Comparison of ENCODE assay signal across 1 mouse cellular context in the genomic region with DNA sequence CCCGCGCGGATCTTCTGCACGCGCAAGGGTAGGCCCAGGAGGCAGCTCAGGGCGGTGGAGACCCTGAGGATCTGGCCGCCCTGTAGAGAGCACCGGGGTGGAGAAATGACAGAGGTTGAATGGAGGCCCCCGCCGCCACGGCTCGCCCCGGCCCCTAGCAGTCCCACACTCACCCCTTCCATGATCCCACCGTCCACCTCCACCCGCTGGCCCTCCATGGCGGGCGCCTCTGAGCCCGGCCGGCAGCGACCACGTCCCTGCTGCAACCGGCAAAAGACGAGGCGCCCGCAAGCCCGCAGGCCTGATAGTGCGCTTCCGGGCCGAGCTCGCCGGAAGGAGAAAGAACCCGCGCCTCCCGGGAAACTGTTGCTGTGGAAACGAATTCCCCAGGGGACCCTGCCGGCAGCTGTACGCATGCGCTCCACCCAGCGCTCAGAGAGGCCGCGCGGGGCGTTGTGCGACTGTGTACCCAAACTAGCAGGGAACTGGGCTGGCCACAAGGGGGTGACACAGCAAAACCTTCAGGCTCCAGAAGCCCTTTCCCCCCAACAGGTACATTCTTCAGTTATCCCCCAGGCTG.
A peak's percentile ranks its signal among the peaks of the same experiment; 100 is the strongest.
TF ChIP-seq lines count a peak whose summit lies in the region.

A gene (minus strand): TSS at position 437 of the 580 bp plus-strand sequence.

TF ChIP-seq in CH12.LX, 34 proteins besides CTCF, POLR2A, EP300 and RAD21 (continued from another document):
- 0 out of 2 replicates have a peak, but pooled peaks have one; percentile 32 for TF ChIP-seq TBP (conservative IDR thresholded peaks at IDR 0.05; ENCODE audit: low read depth, low read length)
- TF ChIP-seq GABPA (IDR thresholded peaks at IDR 0.05; ENCODE audit: insufficient replicate concordance, low read depth, low read length): no peak; the same call in 1 of the 2 replicates
- TF ChIP-seq NRF1 (IDR thresholded peaks at IDR 0.05; ENCODE audit: low read depth, low read length): peak; percentile 97
- TF ChIP-seq ELF1 (IDR thresholded peaks at IDR 0.05; ENCODE audit: low read depth, low read length): peak; percentile 94
- TF ChIP-seq POLR2AphosphoS2 (IDR thresholded peaks at IDR 0.05; ENCODE audit: low read depth, low read length): peak; percentile 27; the same call in 1 of the 2 replicates
- TF ChIP-seq UBTF (IDR thresholded peaks at IDR 0.05; ENCODE audit: low read depth, low read length): no peak
- TF ChIP-seq SIN3A (IDR thresholded peaks at IDR 0.05; ENCODE audit: low read length): peak; percentile 83
- TF ChIP-seq MAZ (IDR thresholded peaks at IDR 0.05; ENCODE audit: low read depth, low read length): no peak; the same call in 1 of the 2 replicates
- TF ChIP-seq HCFC1 (IDR thresholded peaks at IDR 0.05; ENCODE audit: low read depth, low read length): peak; percentile 77
- TF ChIP-seq USF2 (conservative IDR thresholded peaks at IDR 0.05; ENCODE audit: low read depth, low read length): no peak
- TF ChIP-seq ETS1 (conservative IDR thresholded peaks at IDR 0.05; ENCODE audit: low read depth, low read length): no peak; the same call in 1 of the 2 replicates
- peak; percentile 57; the same call in 1 of the 2 replicates for TF ChIP-seq MAX (IDR thresholded peaks at IDR 0.05; ENCODE audit: low read length)
- peak; percentile 80 for TF ChIP-seq SMC3 (IDR thresholded peaks at IDR 0.05; ENCODE audit: low read depth, low read length)
- TF ChIP-seq TCF12 (IDR thresholded peaks at IDR 0.05; ENCODE audit: low read depth, low read length): peak; percentile 84
- peak; percentile 89 for TF ChIP-seq KAT2A (IDR thresholded peaks at IDR 0.05; ENCODE audit: insufficient replicate concordance, low read length)
- peak; percentile 82 for TF ChIP-seq IRF4 (IDR thresholded peaks at IDR 0.05; ENCODE audit: low read depth, low read length)
- TF ChIP-seq MXI1 (IDR thresholded peaks at IDR 0.05; ENCODE audit: low read depth, low read length): peak; percentile 99
TF ChIP-seq in CH12.LX: peak in this region for 14.
